Mouse (Mus musculus): ENCODE data around the gene Ppcdc. TPM values are rescaled to one million over a fixed set of nuclear protein-coding genes. Genes with fewer than 3 reads are reported as not detected.
A peak's percentile ranks its signal among the peaks of the same experiment; 100 is the strongest.

The Ppcdc gene
- polyA plus RNA-seq (2015; fragmentation: Nextera tagmentation; extraction: Ambion mirVana) = 14.2 and 16.2 TPM in 2 replicates

DNA sequence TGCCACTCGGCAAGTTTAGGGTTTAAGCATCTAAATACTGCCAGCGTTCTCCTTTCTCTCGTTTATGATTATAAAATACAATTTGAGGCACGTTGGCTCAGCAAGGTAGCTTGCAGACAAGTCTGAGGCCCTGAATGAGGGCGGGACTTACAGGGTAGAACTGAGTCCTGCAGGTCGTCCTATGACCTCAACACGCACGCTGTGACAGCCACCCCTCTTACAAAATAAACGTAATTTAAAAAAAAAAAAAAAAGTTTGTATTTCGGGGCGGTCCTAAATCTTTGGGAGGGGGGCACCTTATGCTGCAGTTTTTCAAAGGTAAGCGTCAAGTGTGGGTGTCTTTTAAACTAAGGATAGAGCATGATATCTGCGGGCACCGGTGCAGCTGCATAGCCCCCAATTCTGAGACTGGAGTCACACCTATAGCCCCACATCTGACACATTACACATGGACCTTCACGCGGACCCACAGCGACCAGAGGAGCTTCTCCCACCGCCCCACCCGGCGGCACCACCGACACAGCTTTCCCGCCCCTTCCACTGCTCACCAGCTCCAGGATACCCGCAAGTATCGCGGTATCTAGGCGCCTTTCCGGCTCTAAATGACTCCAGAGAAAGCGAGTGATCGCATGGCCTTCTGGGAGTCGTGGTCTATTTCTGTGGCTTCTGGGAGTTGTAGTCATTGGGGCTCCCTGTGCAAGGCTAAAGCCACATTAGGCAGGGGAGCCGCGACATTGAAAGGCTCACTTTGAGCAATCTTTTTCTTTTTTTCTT, at the start of gene Ppcdc:
Gene Ppcdc (minus strand): TSS at position 603 of the 774 bp plus-strand sequence.
- peak; percentile 94 for ATAC-seq (ENCODE audit: low FRiP score, low TSS enrichment)
- 2% methylated on average over 32 of the region's 32 CpGs for WGBS

DNA sequence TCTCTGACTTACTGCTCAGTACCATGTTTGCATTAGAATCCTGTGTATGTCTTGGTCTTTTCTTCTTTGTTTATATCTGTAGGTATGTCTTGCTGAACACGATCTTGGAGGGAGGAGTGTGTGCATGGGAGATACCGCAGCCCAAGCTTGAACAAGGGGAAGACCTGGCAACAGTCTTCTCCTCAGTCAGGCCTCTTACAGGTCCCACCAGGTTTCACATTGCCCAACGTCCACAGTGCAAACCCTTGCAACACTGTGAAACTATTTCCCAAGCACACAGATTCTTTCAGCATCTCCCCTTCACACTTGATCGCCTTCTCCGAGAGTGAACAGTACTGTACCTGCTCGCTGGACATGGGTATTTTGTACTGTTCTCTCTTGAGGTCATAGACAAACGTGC, 47.9 kb upstream of the Ppcdc start:
- Histone ChIP-seq H3K9me3 (ENCODE audit: control insufficient read depth, low read length) (no peaks in the 10 kb centered on the region), H3K36me3 (ENCODE audit: control insufficient read depth, insufficient read depth, low read length) (no peaks in the 10 kb centered on the region), H3K4me3 (ENCODE audit: low read depth, low read length) (no peak overlapping the region), H3K4me2 (replicated peaks; ENCODE audit: low read depth) (no peak overlapping the region), H3K27ac (replicated peaks) (no peak overlapping the region), H3K27me3 (ENCODE audit: control insufficient read depth, insufficient read depth, low read length) (no peaks in the 10 kb centered on the region), H3K4me1 (replicated peaks; ENCODE audit: control insufficient read depth, insufficient read depth) (no peaks in the 10 kb centered on the region), H3K9ac (ENCODE audit: low read length) (no peak overlapping the region)
- DNase-seq (ENCODE audit: low spot score) = no peak
- TF ChIP-seq CTCF (IDR thresholded peaks at IDR 0.05; ENCODE audit: low read depth) (no peak), EP300 (optimal IDR thresholded peaks at IDR 0.05) (no peak)
- 59% methylated on average over 7 of the region's 7 CpGs for WGBS
- ATAC-seq (ENCODE audit: low FRiP score, low TSS enrichment) = no peak

More for the DNA sequence above, at the start of gene Ppcdc:
- Histone ChIP-seq H3K4me1 (replicated peaks; ENCODE audit: control insufficient read depth, insufficient read depth) (no peaks in the 10 kb centered on the region), H3K9ac (ENCODE audit: low read length) (peak within 1 kb of the TSS; percentile 70), H3K36me3 (ENCODE audit: control insufficient read depth, insufficient read depth, low read length) (no peaks in the 10 kb centered on the region), H3K27me3 (ENCODE audit: control insufficient read depth, insufficient read depth, low read length) (no peaks in the 10 kb centered on the region), H3K27ac (replicated peaks) (peak within 1 kb of the TSS; percentile 84), H3K4me3 (ENCODE audit: low read depth, low read length) (peak within 1 kb of the TSS; percentile 46), H3K4me2 (replicated peaks; ENCODE audit: low read depth) (peak within 1 kb of the TSS; percentile 71), H3K9me3 (ENCODE audit: control insufficient read depth, low read length) (no peaks in the 10 kb centered on the region)
- peak; percentile 92 for DNase-seq (ENCODE audit: low spot score)
- TF ChIP-seq CTCF (IDR thresholded peaks at IDR 0.05; ENCODE audit: low read depth) (no peak), EP300 (optimal IDR thresholded peaks at IDR 0.05) (peak; percentile 87)

DNA sequence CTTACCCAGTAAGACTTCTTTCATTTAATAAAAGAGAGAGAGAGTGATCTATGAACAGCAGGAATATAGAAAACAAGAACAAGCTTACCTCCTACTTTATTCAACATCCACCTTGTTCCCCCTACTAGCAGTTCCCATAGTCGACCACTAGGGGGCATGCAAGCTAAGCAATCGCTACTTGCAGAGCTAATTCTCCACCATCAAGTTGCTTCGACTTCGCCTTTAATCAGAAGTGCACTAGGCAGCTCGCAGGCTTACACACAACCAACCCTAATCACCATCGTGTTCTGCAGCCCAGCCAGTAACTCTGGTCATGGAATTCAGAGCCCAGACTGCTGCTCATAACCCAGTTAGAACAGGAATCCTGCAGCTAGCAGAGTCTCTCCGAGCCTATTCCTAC, 45.9 kb upstream of the Ppcdc start:
- WGBS = 16% methylated on average over 7 of the region's 7 CpGs
- no peaks in the 10 kb centered on the region for H3K4me1 ChIP-seq (replicated peaks; ENCODE audit: control insufficient read depth, insufficient read depth)
- H3K4me2 ChIP-seq (replicated peaks; ENCODE audit: low read depth) = no peak overlapping the region
- H3K9ac ChIP-seq (ENCODE audit: low read length) = no peak overlapping the region
- H3K36me3 ChIP-seq (ENCODE audit: control insufficient read depth, insufficient read depth, low read length) = no peaks in the 10 kb centered on the region
- H3K4me3 ChIP-seq (ENCODE audit: low read depth, low read length) = no peak overlapping the region
- H3K27me3 ChIP-seq (ENCODE audit: control insufficient read depth, insufficient read depth, low read length) = no peaks in the 10 kb centered on the region
- no peak overlapping the region for H3K27ac ChIP-seq (replicated peaks)
- TF ChIP-seq EP300 (optimal IDR thresholded peaks at IDR 0.05) (no peak), CTCF (IDR thresholded peaks at IDR 0.05; ENCODE audit: low read depth) (peak; percentile 99)
- H3K9me3 ChIP-seq (ENCODE audit: control insufficient read depth, low read length) = no peaks in the 10 kb centered on the region
- DNase-seq (ENCODE audit: low spot score) = peak; percentile 84
- peak; percentile 71 for ATAC-seq (ENCODE audit: low FRiP score, low TSS enrichment)

DNA sequence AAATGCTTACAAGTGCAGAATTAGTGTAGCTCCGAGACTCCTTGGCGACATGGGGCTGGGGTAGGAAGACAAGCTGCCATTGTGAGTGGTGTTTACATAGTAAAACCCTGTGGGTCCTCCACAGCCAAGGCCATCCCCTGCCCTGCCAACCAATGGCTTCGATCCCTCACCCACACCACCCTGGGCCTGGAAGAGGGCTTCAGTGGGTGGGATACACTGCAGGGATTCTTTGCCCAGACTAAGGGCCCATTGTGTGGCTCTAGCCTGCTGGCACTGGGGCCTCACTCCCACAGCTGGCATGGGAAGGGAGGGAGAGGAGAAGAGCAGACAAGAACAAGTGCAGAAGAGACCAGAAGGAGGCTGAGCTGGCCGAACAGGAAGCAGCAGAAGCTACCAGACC, 29.0 kb upstream of the Ppcdc start:
- H3K27ac ChIP-seq (replicated peaks) = no peak overlapping the region
- 60% methylated on average over 4 of the region's 4 CpGs for WGBS
- H3K27me3 ChIP-seq (ENCODE audit: control insufficient read depth, insufficient read depth, low read length) = no peaks in the 10 kb centered on the region
- no peaks in the 10 kb centered on the region for H3K9me3 ChIP-seq (ENCODE audit: control insufficient read depth, low read length)
- no peak overlapping the region for H3K4me3 ChIP-seq (ENCODE audit: low read depth, low read length)
- no peak overlapping the region for H3K9ac ChIP-seq (ENCODE audit: low read length)
- no peak overlapping the region for H3K4me2 ChIP-seq (replicated peaks; ENCODE audit: low read depth)
- H3K4me1 ChIP-seq (replicated peaks; ENCODE audit: control insufficient read depth, insufficient read depth) = no peaks in the 10 kb centered on the region
- no peak for ATAC-seq (ENCODE audit: low FRiP score, low TSS enrichment)
- H3K36me3 ChIP-seq (ENCODE audit: control insufficient read depth, insufficient read depth, low read length) = no peaks in the 10 kb centered on the region
- TF ChIP-seq CTCF (IDR thresholded peaks at IDR 0.05; ENCODE audit: low read depth) = no peak
- no peak for TF ChIP-seq EP300 (optimal IDR thresholded peaks at IDR 0.05)
- DNase-seq (ENCODE audit: low spot score) = no peak

DNA sequence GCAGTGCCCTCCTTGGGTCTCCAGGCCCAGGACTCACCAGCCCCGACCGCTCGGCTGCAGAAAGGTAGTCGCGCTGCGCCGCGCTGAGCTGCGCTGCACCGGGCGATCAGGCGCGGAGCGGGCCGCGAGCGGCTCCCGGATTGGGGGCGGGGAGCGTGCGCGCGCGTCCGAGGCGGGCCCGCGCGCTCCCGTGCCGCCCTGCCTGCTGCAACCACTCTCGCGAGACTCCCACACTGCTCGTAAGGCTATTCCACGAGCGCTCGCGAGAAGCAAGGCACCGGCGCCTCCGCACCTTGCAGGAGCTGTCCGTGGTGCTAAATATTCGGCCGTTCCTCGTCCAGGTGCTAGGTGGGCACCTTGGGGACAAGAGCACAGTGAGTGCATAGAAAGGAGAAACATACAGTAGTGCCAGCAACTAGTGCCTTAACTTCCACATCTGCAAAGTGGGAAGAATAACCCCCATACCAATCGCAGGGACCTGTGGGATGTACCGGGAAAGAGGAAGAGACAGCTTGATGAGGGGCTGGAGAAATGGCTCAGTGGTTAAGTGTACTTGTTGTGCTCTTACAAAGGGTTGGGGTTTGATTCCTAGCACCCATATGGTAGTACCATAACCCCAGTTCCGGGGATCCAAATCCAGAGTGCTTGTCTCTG, 28.1 kb upstream of the Ppcdc start, which contains the start of gene Scamp5:
Gene Scamp5 (minus strand): TSS at position 165 of the 654 bp plus-strand sequence.
- Histone ChIP-seq H3K9ac (ENCODE audit: low read length) (peak within 1 kb of the TSS; percentile 77), H3K4me2 (replicated peaks; ENCODE audit: low read depth) (peak within 1 kb of the TSS; percentile 84), H3K27me3 (ENCODE audit: control insufficient read depth, insufficient read depth, low read length) (no peaks in the 10 kb centered on the region), H3K9me3 (ENCODE audit: control insufficient read depth, low read length) (no peaks in the 10 kb centered on the region), H3K36me3 (ENCODE audit: control insufficient read depth, insufficient read depth, low read length) (no peaks in the 10 kb centered on the region), H3K4me1 (replicated peaks; ENCODE audit: control insufficient read depth, insufficient read depth) (no peaks in the 10 kb centered on the region), H3K27ac (replicated peaks) (peak within 1 kb of the TSS; percentile 83), H3K4me3 (ENCODE audit: low read depth, low read length) (peak within 1 kb of the TSS; percentile 72)
- ATAC-seq (ENCODE audit: low FRiP score, low TSS enrichment) (peak; percentile 91), DNase-seq (ENCODE audit: low spot score) (peak; percentile 96)
- TF ChIP-seq CTCF (IDR thresholded peaks at IDR 0.05; ENCODE audit: low read depth) (0 out of 2 replicates have a peak, but pooled peaks have one; percentile 1), EP300 (optimal IDR thresholded peaks at IDR 0.05) (peak; percentile 99)
- 2% methylated on average over 48 of the region's 48 CpGs for WGBS

All from stomach, postnatal 0 days (tissue).